Mouse (Mus musculus): ENCODE data around the gene Ccdc146.

Ccdc146 gene

DNA sequence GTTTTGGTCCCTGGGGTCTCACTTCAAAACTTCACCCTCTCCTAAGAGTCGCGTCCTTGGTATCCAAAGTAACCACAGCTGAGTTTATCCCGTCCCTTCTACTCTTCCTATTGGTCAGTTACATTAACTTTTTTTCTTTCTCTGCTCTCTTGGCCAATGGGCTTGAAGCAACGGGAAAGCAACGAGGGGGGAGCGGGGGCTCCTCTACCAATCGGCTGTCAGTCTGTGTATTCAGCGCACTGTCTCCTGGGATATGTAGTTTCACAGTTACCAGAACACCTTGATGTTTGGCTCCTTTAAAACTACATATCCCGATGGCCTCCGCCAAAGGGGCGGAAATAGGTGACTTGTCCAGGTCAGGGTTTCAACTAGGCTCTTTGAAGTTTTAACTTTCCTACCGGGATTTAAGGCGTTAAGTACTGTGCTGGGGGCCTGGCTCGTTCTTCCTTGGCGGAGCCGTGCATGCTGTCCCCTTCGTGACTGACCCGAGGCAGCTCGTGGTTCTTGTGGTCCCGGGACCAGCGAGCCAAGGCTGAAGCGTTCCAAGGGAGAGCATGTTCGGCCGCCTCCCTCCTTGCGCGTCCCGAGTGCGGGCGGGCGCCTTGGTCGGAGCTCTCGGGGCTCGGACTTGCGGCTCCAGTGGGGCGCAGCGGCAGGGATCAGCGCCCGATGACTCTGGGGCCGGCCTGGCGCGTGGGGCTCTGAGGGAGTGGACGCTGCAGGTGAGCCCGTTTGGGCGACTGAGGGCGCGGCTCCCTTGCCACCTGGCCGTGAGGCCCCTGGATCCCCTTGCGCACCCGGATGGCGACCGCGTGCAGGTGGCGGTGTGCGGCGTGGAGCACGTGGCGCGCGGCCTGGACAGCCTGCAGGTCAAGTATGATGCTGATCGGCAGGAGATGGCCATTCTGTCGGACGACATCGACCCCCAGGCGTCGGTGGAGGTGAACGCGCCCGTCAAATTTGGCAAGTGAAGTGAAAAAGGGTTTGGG, at the start of gene Ccdc146, which contains the start of gene Fam185a:
TSS of gene Ccdc146 (minus strand) at position 64 of the 989 bp plus-strand sequence.
TSS of gene Fam185a (plus strand) at position 345 of the 989 bp plus-strand sequence.
- in situ Hi-C loops (cut with MboI; ENCODE audit: low pct_unique_long_range_greater_than_20kb in 1 of 2, low sequenced_read_pairs in 2 of 2, unreplicated experiment in 1 of 2): no loop called here

DNA sequence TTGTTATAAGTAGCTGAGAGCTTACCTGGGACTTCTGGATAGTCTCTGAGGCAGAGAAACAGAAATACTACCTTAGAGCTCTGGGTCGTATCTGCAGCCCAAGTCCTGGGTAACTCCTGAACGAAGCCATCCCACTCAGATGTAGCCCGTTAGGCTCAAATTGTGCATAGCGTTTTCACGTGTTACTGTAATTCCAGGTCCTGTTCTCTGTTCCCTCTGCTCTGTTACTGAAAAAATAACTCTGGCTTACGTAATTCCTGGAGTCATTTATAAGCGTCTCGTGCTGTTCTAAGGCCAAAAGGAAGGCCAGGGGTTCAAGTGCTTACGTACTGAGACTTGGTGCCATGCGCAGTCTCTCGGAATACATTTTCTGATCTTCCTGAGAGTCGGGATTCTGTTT, 43.6 kb upstream of the Ccdc146 start:
- in situ Hi-C loops (cut with MboI; ENCODE audit: low pct_unique_long_range_greater_than_20kb in 1 of 2, low sequenced_read_pairs in 2 of 2, unreplicated experiment in 1 of 2): no loop called here

DNA sequence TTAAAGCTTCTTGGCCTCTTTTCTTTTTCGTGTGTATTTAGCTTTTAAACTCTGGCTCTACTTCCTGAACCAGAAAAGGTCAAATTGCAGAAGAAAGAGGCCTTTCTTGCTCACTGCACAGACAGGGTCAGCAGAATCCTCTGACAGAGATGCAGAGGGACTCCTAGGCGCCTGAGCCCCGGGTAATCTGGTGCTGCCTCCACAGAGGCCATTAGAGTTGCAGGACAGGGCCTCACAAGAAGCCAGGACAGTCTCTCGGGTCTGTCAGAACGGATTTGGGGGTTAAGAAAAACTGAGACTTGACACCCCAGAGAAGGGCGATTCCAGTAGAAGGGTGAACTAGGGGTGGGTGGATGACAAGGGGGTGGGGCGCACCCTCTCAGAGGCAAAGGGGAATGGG, 42.9 kb upstream of the Ccdc146 start:
- in situ Hi-C loops (cut with MboI; ENCODE audit: low pct_unique_long_range_greater_than_20kb in 1 of 2, low sequenced_read_pairs in 2 of 2, unreplicated experiment in 1 of 2): no loop called here

DNA sequence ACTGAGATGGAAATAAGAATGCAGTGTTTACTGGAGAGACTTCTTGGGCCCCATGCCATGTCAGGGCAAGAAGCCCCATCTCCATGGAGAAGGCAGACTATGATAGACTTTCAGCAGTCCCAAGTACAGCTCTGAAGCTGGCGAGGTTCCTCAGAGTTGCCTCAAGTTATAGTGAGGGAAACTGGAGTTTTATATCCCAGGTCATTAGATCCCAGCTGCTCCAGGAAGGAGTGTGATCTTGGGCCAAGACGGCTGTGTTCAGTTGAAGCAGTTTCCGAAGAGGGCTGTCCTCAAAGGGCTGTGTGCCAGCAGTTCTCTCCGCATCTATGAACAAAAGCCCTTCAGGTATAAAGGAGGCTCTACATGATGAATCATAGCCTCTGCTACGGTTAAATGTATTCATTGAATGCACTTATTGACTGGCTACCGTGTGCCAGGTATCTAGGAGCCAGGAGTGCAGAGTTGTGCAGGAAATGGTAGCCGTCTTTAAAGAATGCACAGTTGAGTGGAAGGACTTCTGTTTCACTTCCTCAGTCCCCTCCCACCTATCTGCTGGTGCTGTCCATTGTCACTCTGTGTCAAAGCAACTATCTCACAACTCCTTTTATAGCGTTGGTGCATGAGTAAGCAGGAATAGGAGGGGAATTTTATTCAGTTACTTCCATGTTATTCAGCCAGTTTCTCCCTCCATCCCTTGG, 16.5 kb upstream of the Ccdc146 start:
- in situ Hi-C loops (cut with MboI; ENCODE audit: low pct_unique_long_range_greater_than_20kb in 1 of 2, low sequenced_read_pairs in 2 of 2, unreplicated experiment in 1 of 2): no loop called here

DNA sequence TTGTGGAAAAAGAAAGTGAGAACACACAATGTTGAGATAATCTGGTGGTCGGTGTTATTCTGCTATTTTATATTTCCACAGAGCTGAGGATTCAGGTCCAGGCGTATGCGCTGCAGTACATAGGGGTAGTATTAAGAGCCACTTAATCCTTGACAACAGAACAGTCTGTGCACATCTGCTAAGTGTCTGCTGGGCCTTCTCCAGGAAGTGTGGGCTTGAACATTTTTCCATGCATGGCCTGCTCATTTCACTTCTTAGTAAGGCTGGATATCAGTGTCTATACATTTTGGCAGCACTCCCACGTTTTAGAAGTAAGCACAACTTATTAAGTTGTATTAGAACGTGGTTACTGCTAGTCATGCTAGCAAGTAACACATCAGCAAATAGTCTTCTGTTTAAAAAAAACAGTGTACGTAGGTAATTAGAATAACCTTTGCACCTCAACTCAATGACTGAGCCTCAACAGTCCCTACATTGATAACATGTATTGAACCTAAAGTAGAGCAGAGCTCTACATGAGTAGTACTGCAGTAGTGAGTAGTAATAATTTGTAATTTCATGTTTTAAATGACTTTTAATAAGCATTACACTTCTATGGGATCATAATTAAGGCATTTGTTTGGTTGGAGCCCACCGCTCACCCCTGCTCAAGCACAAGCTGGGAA, 15.1 kb upstream of the Ccdc146 start:
- in situ Hi-C loops (cut with MboI; ENCODE audit: low pct_unique_long_range_greater_than_20kb in 1 of 2, low sequenced_read_pairs in 2 of 2, unreplicated experiment in 1 of 2): no loop called here

DNA sequence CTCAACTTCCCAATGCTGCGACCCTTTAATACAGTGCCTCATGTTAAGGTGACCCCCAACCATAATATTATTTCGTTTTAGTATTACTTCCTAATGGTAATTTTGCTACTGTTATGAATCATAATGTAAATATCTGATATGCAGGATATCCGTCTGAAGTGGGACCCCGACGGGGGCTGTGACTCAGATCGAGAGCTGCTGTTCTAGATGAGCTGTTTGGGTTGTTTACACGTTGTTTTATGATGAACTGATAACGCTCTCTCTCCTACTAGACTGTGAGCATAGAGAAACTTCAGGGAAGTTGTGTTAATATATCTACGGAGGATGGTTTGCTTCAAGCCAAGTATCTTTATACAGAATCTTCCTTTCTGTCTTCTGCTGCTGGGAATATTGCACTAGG, 14.0 kb upstream of the Ccdc146 start:
- in situ Hi-C loops (cut with MboI; ENCODE audit: low pct_unique_long_range_greater_than_20kb in 1 of 2, low sequenced_read_pairs in 2 of 2, unreplicated experiment in 1 of 2): no loop called here

DNA sequence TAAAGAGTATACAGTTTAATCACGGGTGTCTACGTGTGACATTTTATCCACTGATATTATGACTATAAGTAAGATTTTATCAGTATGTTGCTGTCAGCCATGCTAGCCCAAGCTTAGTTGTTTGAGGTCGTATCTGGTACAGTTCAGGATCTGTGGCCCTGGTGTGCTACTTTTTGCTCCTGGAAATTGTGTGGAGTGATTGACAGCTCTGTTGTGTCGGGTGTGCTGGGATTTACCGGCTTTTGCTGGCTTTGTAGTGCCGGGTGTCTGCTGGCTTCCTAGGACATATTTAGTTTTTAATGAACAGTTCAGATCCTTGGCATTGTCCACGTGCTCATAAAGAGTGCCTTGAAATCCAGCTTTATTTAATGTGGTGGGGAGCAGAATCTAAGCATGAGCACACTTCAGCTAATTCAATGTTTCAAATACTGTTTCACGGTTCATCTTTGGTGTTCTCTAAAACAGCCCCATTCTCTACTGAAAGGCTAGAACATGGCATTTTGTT, 12.0 kb upstream of the Ccdc146 start:
- in situ Hi-C loops (cut with MboI; ENCODE audit: low pct_unique_long_range_greater_than_20kb in 1 of 2, low sequenced_read_pairs in 2 of 2, unreplicated experiment in 1 of 2): no loop called here

DNA sequence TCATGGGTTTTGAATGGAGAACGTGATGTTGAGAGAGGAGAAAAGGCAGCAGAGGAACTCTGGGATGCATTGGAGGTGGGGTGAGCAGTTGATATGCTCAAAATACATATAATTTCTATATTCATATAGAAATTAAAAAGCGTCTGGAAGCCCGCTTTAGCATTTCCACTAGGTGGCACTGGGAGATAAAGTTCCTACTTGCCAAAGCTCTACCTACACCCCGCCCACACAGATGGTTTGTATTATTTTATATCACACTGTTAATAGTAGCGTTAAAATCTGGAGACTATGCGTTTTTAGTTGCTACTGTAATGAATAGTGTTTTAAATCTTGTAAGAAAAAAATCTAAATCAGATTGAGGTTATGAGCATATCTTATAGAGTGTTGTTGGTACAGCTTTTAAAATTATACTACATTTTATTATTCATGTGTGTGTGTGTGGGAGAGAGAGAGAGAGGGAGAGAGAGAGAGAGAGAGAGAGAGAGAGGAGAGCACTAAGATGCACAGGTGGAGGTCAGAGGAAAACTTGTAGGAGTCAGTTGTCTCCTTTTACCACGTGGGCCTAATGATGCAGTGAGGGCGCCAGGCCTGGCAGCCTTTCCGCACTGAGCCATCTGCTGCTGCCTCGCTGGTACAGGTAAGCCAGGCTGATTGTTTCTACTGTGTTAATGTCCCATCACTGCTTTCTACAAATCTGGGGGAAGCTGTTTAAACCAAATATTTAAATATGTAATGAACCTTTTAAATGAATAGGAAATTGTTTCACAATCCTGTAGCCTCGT, 9.9 kb upstream of the Ccdc146 start:
- in situ Hi-C loops (cut with MboI; ENCODE audit: low pct_unique_long_range_greater_than_20kb in 1 of 2, low sequenced_read_pairs in 2 of 2, unreplicated experiment in 1 of 2): no loop called here

DNA sequence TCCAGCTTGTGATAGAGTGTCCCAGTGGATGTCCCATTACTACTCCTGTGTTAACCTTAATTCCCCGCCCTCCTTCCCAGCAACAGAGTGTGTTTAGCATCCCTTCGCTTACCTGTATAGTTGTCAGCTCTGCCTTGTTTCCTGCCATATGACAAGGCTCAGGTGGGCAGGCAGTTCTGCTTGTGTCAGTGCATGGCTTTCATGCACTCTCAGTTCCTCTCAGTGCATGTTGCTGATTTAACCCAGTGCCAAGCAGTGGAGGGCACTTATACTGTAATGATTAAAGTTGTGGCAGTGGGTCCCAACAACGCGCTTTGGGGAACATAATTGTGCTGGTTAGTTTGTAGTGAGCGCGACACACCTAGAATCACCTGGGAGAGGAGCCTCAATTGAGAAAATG, 2.2 kb upstream of the Ccdc146 start:
- in situ Hi-C loops (cut with MboI; ENCODE audit: low pct_unique_long_range_greater_than_20kb in 1 of 2, low sequenced_read_pairs in 2 of 2, unreplicated experiment in 1 of 2): no loop called here

DNA sequence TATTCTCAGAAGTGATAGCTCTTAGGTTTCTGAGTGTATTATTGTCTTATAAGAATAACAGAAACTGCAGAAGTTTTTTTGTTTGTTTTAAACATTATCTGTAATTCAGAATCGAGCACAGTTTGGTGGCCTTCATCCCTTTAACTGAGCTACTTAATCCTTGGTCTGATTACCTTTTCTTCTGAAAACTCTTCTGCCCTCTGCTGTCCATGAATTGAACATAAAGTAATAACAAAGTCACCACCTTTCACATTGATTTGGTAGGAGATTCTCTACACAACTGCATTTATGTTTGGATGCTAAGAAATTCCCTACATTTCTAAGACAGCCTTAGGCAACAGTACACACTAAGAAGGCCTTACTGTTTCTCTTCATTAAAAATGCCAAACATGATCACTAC, 3.9 kb downstream of the Ccdc146 start:
- in situ Hi-C loops (cut with MboI; ENCODE audit: low pct_unique_long_range_greater_than_20kb in 1 of 2, low sequenced_read_pairs in 2 of 2, unreplicated experiment in 1 of 2): no loop called here

DNA sequence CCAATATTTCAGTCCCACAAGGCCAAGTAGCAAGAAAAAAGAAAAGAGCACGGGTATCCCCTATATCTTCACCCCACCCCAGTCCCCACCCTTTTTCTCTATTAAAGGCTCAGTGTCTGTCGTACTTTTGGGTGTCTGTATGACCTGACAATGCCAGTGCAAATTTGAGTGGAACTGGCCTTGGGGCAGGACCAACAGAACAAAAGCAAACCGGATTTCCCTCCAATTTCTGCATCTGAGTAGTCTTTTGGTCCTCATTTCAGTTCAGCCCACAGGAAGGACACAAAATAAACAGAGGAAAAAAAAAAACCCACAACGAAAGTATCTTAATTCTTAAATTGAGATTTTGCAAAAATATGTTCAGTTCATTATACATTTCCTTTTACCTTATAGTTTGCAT, 5.9 kb downstream of the Ccdc146 start:
- in situ Hi-C loops (cut with MboI; ENCODE audit: low pct_unique_long_range_greater_than_20kb in 1 of 2, low sequenced_read_pairs in 2 of 2, unreplicated experiment in 1 of 2): no loop called here

DNA sequence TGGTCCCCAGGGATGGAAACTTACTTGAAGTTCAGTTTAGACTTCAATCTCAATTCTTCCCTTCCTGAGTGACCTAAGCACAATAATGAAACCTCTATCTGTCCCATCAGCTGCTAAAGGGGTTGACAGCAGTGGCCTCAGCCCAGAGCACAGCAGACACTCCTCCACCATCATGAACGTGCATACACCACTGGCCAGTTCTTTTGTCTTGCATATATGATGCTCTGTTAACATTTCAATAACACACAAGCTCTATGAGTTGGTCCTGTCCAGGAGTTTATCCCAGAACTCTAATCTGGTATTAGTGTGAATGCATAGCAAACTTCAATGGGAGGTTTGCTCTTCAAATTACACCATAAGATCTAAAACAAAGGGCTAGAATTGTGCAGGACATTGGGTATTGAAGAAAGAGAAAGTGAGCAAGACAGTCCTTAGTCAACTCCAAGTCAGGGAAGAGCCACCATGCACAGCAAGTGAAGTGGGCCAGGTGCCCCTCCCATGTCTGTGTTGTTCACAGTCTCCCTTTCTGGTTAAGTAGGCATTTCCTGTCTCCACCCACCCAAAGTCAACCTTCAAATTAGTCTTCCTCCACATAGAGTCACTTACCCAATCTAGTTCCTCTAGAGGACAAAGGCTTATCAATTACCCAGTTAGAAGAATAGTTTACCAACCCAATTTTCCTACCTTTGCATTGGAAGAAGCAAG, 10.2 kb downstream of the Ccdc146 start:
- in situ Hi-C loops (cut with MboI; ENCODE audit: low pct_unique_long_range_greater_than_20kb in 1 of 2, low sequenced_read_pairs in 2 of 2, unreplicated experiment in 1 of 2): no loop called here

DNA sequence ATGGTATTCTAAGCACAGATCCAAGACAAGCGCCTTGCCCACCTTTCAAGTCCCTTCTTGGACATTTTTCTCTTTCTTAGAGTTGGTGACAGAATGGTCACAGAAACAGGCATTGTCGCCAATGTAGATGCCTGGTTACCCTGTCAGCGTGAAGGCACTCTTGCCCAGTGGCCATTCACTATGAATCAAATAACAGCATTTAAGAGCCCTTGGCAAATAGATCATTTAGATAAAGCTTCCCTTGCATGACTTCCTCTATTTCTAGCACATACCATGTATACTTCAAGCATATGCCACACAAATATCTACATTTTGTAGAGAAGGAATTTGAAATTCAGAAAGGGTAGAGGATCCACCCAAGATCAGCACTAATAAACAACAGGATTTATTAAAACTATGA, 11.2 kb downstream of the Ccdc146 start:
- in situ Hi-C loops (cut with MboI; ENCODE audit: low pct_unique_long_range_greater_than_20kb in 1 of 2, low sequenced_read_pairs in 2 of 2, unreplicated experiment in 1 of 2): no loop called here

DNA sequence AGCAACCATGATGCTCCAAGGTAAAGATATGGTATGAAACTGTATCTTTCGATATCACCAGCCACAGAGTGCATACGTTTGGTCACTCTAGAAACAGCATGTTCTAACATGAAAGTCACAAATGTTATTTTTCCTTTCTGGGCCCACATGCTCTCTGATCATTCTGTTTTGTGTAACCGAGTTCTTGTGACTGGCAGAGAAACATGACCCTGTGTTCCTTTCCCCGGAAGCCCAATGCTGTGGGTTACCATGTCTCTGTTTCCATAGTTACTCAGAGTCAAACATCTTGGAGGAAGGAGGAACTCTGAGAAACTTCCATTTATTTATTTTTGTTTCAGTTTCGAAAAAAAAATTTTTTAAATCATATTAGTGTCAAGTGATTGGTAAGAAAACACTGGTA, 12.4 kb downstream of the Ccdc146 start:
- in situ Hi-C loops (cut with MboI; ENCODE audit: low pct_unique_long_range_greater_than_20kb in 1 of 2, low sequenced_read_pairs in 2 of 2, unreplicated experiment in 1 of 2): no loop called here

DNA sequence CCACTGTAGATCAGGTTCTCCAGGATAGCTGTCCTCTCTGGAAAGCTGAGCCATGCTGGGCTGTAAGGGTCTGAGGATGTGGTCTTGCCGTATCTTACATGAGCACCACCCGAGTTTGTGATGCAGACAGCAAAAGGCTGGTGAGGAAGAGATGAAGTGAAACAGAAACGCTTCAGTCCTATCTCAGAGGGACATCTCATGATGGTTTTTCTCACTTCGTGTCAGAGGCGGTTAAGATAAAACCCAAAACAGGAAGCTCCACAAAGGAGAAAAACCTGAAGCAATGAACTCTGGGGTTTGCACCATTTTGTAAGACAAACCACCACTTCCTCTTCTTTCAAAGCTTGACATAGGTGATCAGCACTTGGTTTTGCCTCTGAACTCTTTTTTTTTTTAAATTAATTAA, 13.2 kb downstream of the Ccdc146 start:
- in situ Hi-C loops (cut with MboI; ENCODE audit: low pct_unique_long_range_greater_than_20kb in 1 of 2, low sequenced_read_pairs in 2 of 2, unreplicated experiment in 1 of 2): no loop called here

DNA sequence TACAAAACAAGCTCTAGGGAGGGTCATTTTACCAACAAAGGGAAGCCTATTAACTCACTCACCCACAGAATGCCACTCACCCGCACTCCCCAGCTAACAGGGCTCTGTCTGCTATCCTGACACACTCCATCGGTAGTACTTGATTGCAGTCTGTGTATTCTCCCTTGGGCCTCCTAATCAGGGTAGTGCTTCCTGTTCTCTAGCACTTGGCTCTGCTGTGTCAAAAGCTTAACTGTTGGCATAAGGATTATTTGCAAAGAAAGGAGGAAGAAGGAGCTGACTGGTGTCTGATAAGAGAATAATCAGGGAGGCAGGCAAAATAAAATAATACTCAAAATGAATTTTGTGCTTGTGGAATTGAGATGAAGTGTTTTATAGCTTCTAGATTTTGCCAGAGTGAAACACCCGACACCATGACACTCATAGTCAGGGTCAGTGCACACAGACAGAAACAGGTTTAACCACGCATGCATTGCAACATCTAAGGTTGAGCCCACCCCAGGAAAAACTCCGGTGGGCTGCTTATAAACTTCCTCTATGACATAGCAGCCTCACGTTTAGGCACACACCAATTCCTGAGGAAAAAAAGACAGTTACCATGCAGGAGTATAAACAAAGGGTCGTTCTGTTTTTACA, 29.2 kb downstream of the Ccdc146 start:
- in situ Hi-C loops (cut with MboI; ENCODE audit: low pct_unique_long_range_greater_than_20kb in 1 of 2, low sequenced_read_pairs in 2 of 2, unreplicated experiment in 1 of 2): no loop called here

DNA sequence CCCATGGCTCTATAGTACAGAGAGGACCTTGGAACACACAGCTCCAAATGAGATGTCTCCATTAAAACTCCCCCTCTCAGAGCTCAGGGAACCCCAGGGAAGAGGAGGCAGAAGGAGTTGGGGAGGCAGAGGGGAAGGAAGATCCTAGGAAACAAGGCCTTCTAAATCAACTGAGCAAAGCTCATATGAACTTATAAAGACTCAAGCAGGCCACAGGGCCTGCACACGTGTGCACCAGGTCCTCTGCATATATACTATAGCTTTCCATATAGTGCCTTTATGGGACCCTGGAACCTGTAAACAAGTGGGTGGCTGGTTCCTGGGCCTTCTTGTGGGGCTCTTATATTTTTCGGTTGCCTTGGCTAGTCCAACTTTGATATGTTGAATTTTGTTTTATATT, 29.9 kb downstream of the Ccdc146 start:
- in situ Hi-C loops (cut with MboI; ENCODE audit: low pct_unique_long_range_greater_than_20kb in 1 of 2, low sequenced_read_pairs in 2 of 2, unreplicated experiment in 1 of 2): no loop called here
